In genomic region chr3:26166711-26167110, GRCm38 (mm10) we compare ENCODE assay signal across 14 mouse cellular contexts.
"Had no signal": no experiment of that assay in that cellular context is flagged by ENCODE, and none has a peak within 500 bp of the region (broad histone marks: within the 10 kb centered on the region; RNA-seq: fewer than 3 reads in every experiment).

No protein-coding gene starts in this region.

- H3K4me3 ChIP-seq: megakaryocyte, embryonic 14.5 days; midbrain, embryonic 13.5 days; midbrain, embryonic 15.5 days; neural tube, embryonic 12.5 days had no signal

- H3K4me1 ChIP-seq: megakaryocyte, embryonic 14.5 days; midbrain, embryonic 13.5 days; midbrain, embryonic 15.5 days; neural tube, embryonic 12.5 days had no signal

- H3K9me3 ChIP-seq: megakaryocyte, embryonic 14.5 days; midbrain, embryonic 13.5 days; midbrain, embryonic 15.5 days; neural tube, embryonic 12.5 days had no signal

- H3K36me3 ChIP-seq: midbrain, embryonic 13.5 days; midbrain, embryonic 15.5 days; neural tube, embryonic 12.5 days had no signal

- DNase-seq: lung, adult 18-20 months; lung, embryonic 14.5 days; lung, postnatal 10 days; lung, postnatal 4 days; right cerebral cortex, postnatal 25 days; right cerebral cortex, postnatal 4 days; spleen, adult 18-20 months; thymus, adult 18-20 months; thymus, postnatal 14 days; thymus, postnatal 36 days had no signal

- H3K27ac ChIP-seq: midbrain, embryonic 13.5 days; midbrain, embryonic 15.5 days; neural tube, embryonic 12.5 days had no signal

- H3K27me3 ChIP-seq: megakaryocyte, embryonic 14.5 days; midbrain, embryonic 13.5 days; midbrain, embryonic 15.5 days; neural tube, embryonic 12.5 days had no signal

- ATAC-seq: midbrain, embryonic 13.5 days; midbrain, embryonic 15.5 days had no signal
